Mouse (Mus musculus) brain, embryonic 14.5 days (tissue): Measurements from ENCODE around the gene Inpp4a.

Experiments used
- CTCF ChIP-seq: fragments of 200-500 bp; IDR thresholded peaks from 2 replicates; pipeline ENCODE4 v1.5.1; 2012; ENCODE audit warnings: inconsistent platforms, mild to moderate bottlenecking, moderate library complexity, borderline replicate concordance; ENCODE audit not compliant: insufficient read depth, insufficient read length; ENCODE audit errors: extremely low read depth
- POLR2A ChIP-seq: fragments of 200-500 bp; IDR thresholded peaks from 2 replicates; pipeline ENCODE4 v1.6.1; 2012; ENCODE audit warnings: mild to moderate bottlenecking, inconsistent platforms, borderline replicate concordance; ENCODE audit not compliant: poor library complexity, insufficient read depth, insufficient read length, severe bottlenecking; ENCODE audit errors: extremely low read depth

DNA sequence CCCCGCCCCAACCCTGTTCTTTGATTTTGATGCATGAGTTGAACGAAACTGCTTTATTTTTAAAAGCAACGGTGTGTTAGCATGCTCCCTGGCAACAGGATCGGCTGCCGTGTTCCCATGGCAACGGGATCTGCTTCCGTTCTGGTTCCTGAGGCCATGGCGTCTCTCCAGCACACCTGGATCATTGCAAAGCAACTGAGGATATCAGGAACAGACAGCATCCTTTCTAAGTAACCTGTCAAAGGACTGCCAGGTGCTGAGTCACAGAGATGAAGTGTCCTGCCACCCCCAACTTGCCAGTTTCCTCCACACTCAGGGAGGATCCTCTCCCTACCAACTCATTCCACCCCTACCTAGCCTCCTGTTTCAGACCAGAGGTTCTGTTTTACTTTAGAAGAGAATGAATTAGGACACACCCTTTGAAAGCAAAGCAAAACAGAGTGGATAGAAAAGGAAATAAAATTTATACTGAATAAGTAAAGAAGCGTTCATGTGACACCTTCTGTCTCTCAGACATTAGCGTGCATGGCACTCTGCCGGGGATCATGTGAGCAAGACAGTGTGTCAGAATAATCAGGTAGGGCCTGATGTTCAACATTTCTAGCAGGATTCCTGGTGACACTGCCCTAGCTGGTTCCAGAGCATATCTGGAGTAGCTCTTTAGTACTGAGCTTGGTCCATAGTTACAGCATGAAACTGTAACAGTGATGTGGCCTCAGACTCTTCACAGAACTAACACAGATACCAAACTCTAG is 11.3 kb upstream of the Inpp4a start:
- TF ChIP-seq CTCF (no peak), POLR2A (no peak)
